8 mouse cellular contexts compared by ENCODE assay signal in the genomic region with DNA sequence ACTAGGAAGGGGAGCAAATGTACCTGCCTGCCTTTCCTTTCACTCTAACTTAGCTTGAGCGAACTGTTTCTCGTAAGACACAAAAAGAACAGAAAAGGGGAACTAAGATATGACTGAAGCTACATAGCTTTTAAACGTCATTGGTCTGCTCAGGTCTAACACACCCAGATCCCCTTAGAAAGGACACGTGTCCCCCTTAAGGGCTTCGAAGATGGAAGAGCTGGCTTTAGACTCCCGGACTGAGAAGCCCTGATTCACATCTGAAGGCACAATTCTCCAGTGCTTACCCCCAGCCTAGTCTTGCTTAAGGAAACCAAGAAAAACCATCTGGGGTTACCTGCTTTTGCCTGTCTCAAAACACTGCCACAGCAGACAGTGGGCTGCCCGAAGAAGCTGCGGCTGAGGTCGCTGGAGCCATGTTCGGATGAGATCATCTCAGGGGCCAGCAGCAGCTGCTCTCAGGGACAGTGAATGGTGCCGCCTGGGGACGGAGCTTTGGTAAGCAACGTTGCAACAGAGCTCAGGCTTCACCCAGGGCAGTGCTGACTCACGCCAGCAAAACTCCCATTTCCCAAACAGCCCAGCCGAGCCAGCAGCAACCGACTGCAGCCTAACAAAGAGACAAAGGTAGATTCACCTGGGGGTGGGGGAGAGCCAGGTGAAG. TPM values are rescaled to one million over a fixed set of nuclear protein-coding genes. Genes with fewer than 3 reads are reported as not detected.
DNase-seq lines count a peak whose midpoint lies in the region; ATAC-seq and TF ChIP-seq lines count a peak whose summit lies in the region.

No protein-coding gene starts in this region.

- no peaks in the 10 kb centered on the region for H3K9me3 ChIP-seq in liver, embryonic 13.5 days (replicated peaks)
- H3K9me3 ChIP-seq in stomach, embryonic 14.5 days (ENCODE audit: control insufficient read depth, low read depth, low read length), result no peaks in the 10 kb centered on the region

- H3K27me3 ChIP-seq in liver, embryonic 13.5 days, result no peaks in the 10 kb centered on the region
- no peaks in the 10 kb centered on the region for H3K27me3 ChIP-seq in myocyte (ENCODE audit: control insufficient read depth, insufficient read depth, insufficient read length)
- no peaks in the 10 kb centered on the region for H3K27me3 ChIP-seq in stomach, embryonic 14.5 days (ENCODE audit: control insufficient read depth, insufficient read depth, low read length)

- H3K27ac ChIP-seq in liver, embryonic 13.5 days, result peak overlapping the region; percentile 99
- peak overlapping the region; percentile 30; the same call in 1 of the 2 replicates for H3K27ac ChIP-seq in stomach, embryonic 14.5 days (ENCODE audit: low read length)

- H3ac ChIP-seq in myocyte (ENCODE audit: control insufficient read depth, insufficient read length), result no peak overlapping the region

- ATAC-seq in granulocyte monocyte progenitor cell, adult 5-6 weeks (replicated peaks; ENCODE audit: poor library complexity, severe bottlenecking), result peak; percentile 94
- peak; percentile 87 for ATAC-seq in liver, embryonic 13.5 days (ENCODE audit: low read depth)
- peak; percentile 88 for ATAC-seq in stomach, embryonic 14.5 days (ENCODE audit: insufficient number of reproducible peaks, insufficient read depth, low FRiP score, low read depth)

- no peaks in the 10 kb centered on the region for H3K79me2 ChIP-seq in myocyte (ENCODE audit: control insufficient read depth, insufficient read depth)

- TF ChIP-seq POLR2A in myocyte (IDR thresholded peaks at IDR 0.05; ENCODE audit: insufficient read length, low read depth), result peak; percentile 45

- WGBS in liver, embryonic 13.5 days (ENCODE audit: insufficient replicate concordance), result 5% methylated on average over 16 of the region's 16 CpGs
- 26% methylated on average over 16 of the region's 16 CpGs for WGBS in stomach, embryonic 14.5 days

- H3K4me1 ChIP-seq in liver, embryonic 13.5 days (replicated peaks), result peaks cover 99% of the 10 kb centered on the region
- H3K4me1 ChIP-seq in stomach, embryonic 14.5 days (ENCODE audit: control insufficient read depth, insufficient read depth, low read length), result peaks cover 8% of the 10 kb centered on the region; the same call in 1 of the 2 replicates

- peak; percentile 33 to 59 for DNase-seq in layer of hippocampus, adult 18-20 months (ENCODE audit: low spot score in 2 of 2)
- no peak for DNase-seq in layer of hippocampus, postnatal 25 days (ENCODE audit: extremely low spot score in 1 of 2, low spot score in 1 of 2)
- peak; percentile 72 for DNase-seq in embryo, embryonic 11 days
- peak; percentile 46 for DNase-seq in kidney, adult 9 months
- DNase-seq in liver, embryonic 13.5 days, result peak; percentile 79

- peak overlapping the region; percentile 62 for H3K4me3 ChIP-seq in liver, embryonic 13.5 days (replicated peaks)
- peak overlapping the region; percentile 5 for H3K4me3 ChIP-seq in myocyte
- no peak overlapping the region; the same call in 1 of the 2 replicates for H3K4me3 ChIP-seq in stomach, embryonic 14.5 days (ENCODE audit: low read depth, low read length)

- H3K9ac ChIP-seq in liver, embryonic 13.5 days, result peak overlapping the region; percentile 85
- H3K9ac ChIP-seq in stomach, embryonic 14.5 days (replicated peaks; ENCODE audit: low read depth, low read length), result no peak overlapping the region

- H3K4me2 ChIP-seq in liver, embryonic 13.5 days, result peak overlapping the region; percentile 92
- peak overlapping the region; percentile 82 for H3K4me2 ChIP-seq in myocyte (ENCODE audit: low read depth)
- peak overlapping the region; percentile 26; the same call in 1 of the 2 replicates for H3K4me2 ChIP-seq in stomach, embryonic 14.5 days (replicated peaks; ENCODE audit: low read depth, low read length)

- peaks cover 13% of the 10 kb centered on the region; the same call in 1 of the 2 replicates for H3K36me3 ChIP-seq in liver, embryonic 13.5 days
- H3K36me3 ChIP-seq in myocyte (ENCODE audit: control insufficient read depth, insufficient read depth), result no peaks in the 10 kb centered on the region
- H3K36me3 ChIP-seq in stomach, embryonic 14.5 days (ENCODE audit: control insufficient read depth, insufficient read depth, low read length), result no peaks in the 10 kb centered on the region

TF ChIP-seq in myocyte, 11 proteins besides CTCF, POLR2A, EP300 and RAD21:
- no peak for TF ChIP-seq USF1 (IDR thresholded peaks at IDR 0.05; ENCODE audit: low read depth)
- TF ChIP-seq TCF3 (IDR thresholded peaks at IDR 0.05; ENCODE audit: insufficient read length, low read depth), result no peak
- peak; percentile 56; the same call in 1 of the 2 replicates for TF ChIP-seq CEBPB (IDR thresholded peaks at IDR 0.05; ENCODE audit: insufficient read depth, poor library complexity, severe bottlenecking)
- peak; percentile 34 to 90 (median 90) for TF ChIP-seq MYOD1 (IDR thresholded peaks at IDR 0.05; ENCODE audit: control insufficient read depth in 1 of 3, insufficient read length in 2 of 3, low read depth in 2 of 3)
- no peak for TF ChIP-seq MAX (IDR thresholded peaks at IDR 0.05; ENCODE audit: low read depth)
- TF ChIP-seq MYOG (IDR thresholded peaks at IDR 0.05; ENCODE audit: control insufficient read depth in 1 of 3, insufficient read depth in 1 of 3, insufficient read length in 2 of 3, low read depth in 2 of 3), result peak; percentile 59 to 93 (median 85)
- no peak for TF ChIP-seq TCF12 (IDR thresholded peaks at IDR 0.05; ENCODE audit: insufficient read depth, poor library complexity, severe bottlenecking)
- TF ChIP-seq E2F4 (IDR thresholded peaks at IDR 0.05; ENCODE audit: insufficient read depth), result no peak
- no peak for TF ChIP-seq REST (IDR thresholded peaks at IDR 0.05; ENCODE audit: insufficient read depth, insufficient read length)
- no peak for TF ChIP-seq SRF (IDR thresholded peaks at IDR 0.05; ENCODE audit: control insufficient read depth, insufficient read length, low read depth)
- TF ChIP-seq POLR2AphosphoS2 (IDR thresholded peaks at IDR 0.05; ENCODE audit: insufficient read length, low read depth), result peak; percentile 24

RNA-seq across cellular contexts. Expression of a gene that starts 25.5 kb away (rescaled TPM):
- total RNA-seq in layer of hippocampus, adult 18-20 months (2021), result 10 to 100 TPM in 1 of 2 experiments, 1 to 10 TPM in 1; 9.7 to 12.0 TPM
- total RNA-seq in layer of hippocampus, postnatal 25 days (2021), result 10 to 100 TPM; 13.5 to 14.5 TPM
- total RNA-seq in granulocyte monocyte progenitor cell, adult 5-6 weeks (2014; fragmentation: Nextera tagmentation), result 26.6 and 35.3 TPM in 2 replicates
- 18.6 and 21.8 TPM in 2 replicates for total RNA-seq in granulocyte monocyte progenitor cell, adult 5-6 weeks (2017)
- 20.2 and 25.3 TPM in 2 replicates for polyA plus RNA-seq in liver, embryonic 13.5 days (2015; fragmentation: Nextera tagmentation; extraction: Ambion mirVana)
- 1.8 TPM for polyA plus RNA-seq in myocyte (2012; fragmentation: generic; extraction: Trizol)
- 17.9 and 19.5 TPM in 2 replicates for polyA plus RNA-seq in stomach, embryonic 14.5 days (2014; fragmentation: Nextera tagmentation; extraction: Ambion mirVana)

RNA-seq across cellular contexts. Expression of a gene that starts 44.9 kb away (rescaled TPM):
- total RNA-seq in layer of hippocampus, adult 18-20 months (2021), result 10 to 100 TPM; 14.7 to 18.0 TPM
- 10 to 100 TPM; 15.1 to 17.2 TPM for total RNA-seq in layer of hippocampus, postnatal 25 days (2021)
- total RNA-seq in granulocyte monocyte progenitor cell, adult 5-6 weeks (2014; fragmentation: Nextera tagmentation), result 11.5 and 24.9 TPM in 2 replicates
- total RNA-seq in granulocyte monocyte progenitor cell, adult 5-6 weeks (2017), result 15.3 and 18.2 TPM in 2 replicates
- 6.8 and 8.0 TPM in 2 replicates for polyA plus RNA-seq in liver, embryonic 13.5 days (2015; fragmentation: Nextera tagmentation; extraction: Ambion mirVana)
- polyA plus RNA-seq in myocyte (2012; fragmentation: generic; extraction: Trizol), result 9.1 TPM
- polyA plus RNA-seq in stomach, embryonic 14.5 days (2014; fragmentation: Nextera tagmentation; extraction: Ambion mirVana), result 14.1 and 14.4 TPM in 2 replicates

RNA-seq across cellular contexts. Expression of a gene that starts 46.4 kb away (rescaled TPM):
- total RNA-seq in layer of hippocampus, adult 18-20 months (2021), result not detected
- total RNA-seq in layer of hippocampus, postnatal 25 days (2021), result not detected
- not detected in 2 replicates for total RNA-seq in granulocyte monocyte progenitor cell, adult 5-6 weeks (2014; fragmentation: Nextera tagmentation)
- not detected in 2 replicates for total RNA-seq in granulocyte monocyte progenitor cell, adult 5-6 weeks (2017)
- polyA plus RNA-seq in liver, embryonic 13.5 days (2015; fragmentation: Nextera tagmentation; extraction: Ambion mirVana), result 0.05 and 0.08 TPM in 2 replicates
- polyA plus RNA-seq in myocyte (2012; fragmentation: generic; extraction: Trizol), result 0.04 TPM
- 0.12 and 0.34 TPM in 2 replicates for polyA plus RNA-seq in stomach, embryonic 14.5 days (2014; fragmentation: Nextera tagmentation; extraction: Ambion mirVana)

Comparison
In these comparisons a context has a peak if more than half of its experiments do, and no peak if none do; other contexts are left out.
1. DNase-seq: peak in layer of hippocampus, adult 18-20 months (2 of 2), embryo, embryonic 11 days (single experiment), kidney, adult 9 months (single experiment) and liver, embryonic 13.5 days (single experiment); none in layer of hippocampus, postnatal 25 days (0 of 2).
2. H3K4me2 ChIP-seq: peak in every context shown above with its lines; median percentile 92 in liver, embryonic 13.5 days; 82 in myocyte; 26 in stomach, embryonic 14.5 days.
3. Peak in every context shown above with its lines, with median percentiles within 50 percentile points of each other: ATAC-seq.